Mouse (Mus musculus): Measurements from ENCODE around the gene Sgip1.

- TF ChIP-seq EP300 (IDR thresholded peaks at IDR 0.05; ENCODE audit: low read depth) = no peak
- TF ChIP-seq CTCF (IDR thresholded peaks at IDR 0.05; ENCODE audit: low read depth) = no peak
Observed at GRCm38 (mm10) chr4:102762075-102762474, 21.0 kb downstream of the Sgip1 start.

Measured in heart, postnatal 0 days (tissue).